Mouse (Mus musculus) spleen, postnatal 10 days (tissue): ENCODE measurements around the gene Ddost.

Experiments used
- DNase-seq, 2 experiments: peaks; one replicate each; pipeline ENCODE4 v3.0.0; 2021 to 2022; ENCODE audit warnings: low spot score in 2 of 2

Ddost gene

GRCm38 (mm10) chr4:138335648-138336047 lies 31.1 kb downstream of the Ddost start:
- DNase-seq, result no peak

- no peak for DNase-seq
Observed at GRCm38 (mm10) chr4:138336876-138337275, 32.3 kb downstream of the Ddost start.

GRCm38 (mm10) chr4:138337341-138337740 lies 32.8 kb downstream of the Ddost start:
- no peak for DNase-seq

- peak in 1 of 2 experiments; percentile 48 for DNase-seq
Observed at GRCm38 (mm10) chr4:138339963-138340362, 35.4 kb downstream of the Ddost start.

GRCm38 (mm10) chr4:138341393-138341792 lies 36.9 kb downstream of the Ddost start:
- DNase-seq, result no peak

- DNase-seq, result no peak
Observed at GRCm38 (mm10) chr4:138342048-138342447, 37.5 kb downstream of the Ddost start.

GRCm38 (mm10) chr4:138342778-138343177 lies 38.2 kb downstream of the Ddost start:
- no peak for DNase-seq

GRCm38 (mm10) chr4:138343341-138343837 lies 38.9 kb downstream of the Ddost start:
- no peak for DNase-seq

- DNase-seq, result no peak
Observed at GRCm38 (mm10) chr4:138344891-138345545, 40.5 kb downstream of the Ddost start.

- no peak for DNase-seq
Observed at GRCm38 (mm10) chr4:138347280-138347679, 42.8 kb downstream of the Ddost start.

- DNase-seq, result no peak
Observed at GRCm38 (mm10) chr4:138348716-138349115, 44.2 kb downstream of the Ddost start.

GRCm38 (mm10) chr4:138351821-138352220 lies 47.3 kb downstream of the Ddost start:
- no peak for DNase-seq

GRCm38 (mm10) chr4:138352692-138353091 lies 48.2 kb downstream of the Ddost start:
- DNase-seq, result no peak

- no peak for DNase-seq
Observed at GRCm38 (mm10) chr4:138353438-138354171, 49.1 kb downstream of the Ddost start.

- no peak for DNase-seq
Observed at GRCm38 (mm10) chr4:138355496-138355895, 51.0 kb downstream of the Ddost start.

GRCm38 (mm10) chr4:138356141-138356540 lies 51.6 kb downstream of the Ddost start:
- no peak for DNase-seq

GRCm38 (mm10) chr4:138356551-138356950 lies 52.0 kb downstream of the Ddost start:
- no peak for DNase-seq

GRCm38 (mm10) chr4:138358176-138358575 lies 53.6 kb downstream of the Ddost start:
- no peak for DNase-seq

- DNase-seq, result no peak
Observed at GRCm38 (mm10) chr4:138361370-138361821, 56.9 kb downstream of the Ddost start.
